Mouse (Mus musculus) testis, adult 2 months (tissue): ENCODE measurements at regions not wholly inside any gene's neighbourhood (a gene's known extent, or its start where the extent isn't known, plus 50 kb on each side); places are given as distances from the start of the nearest gene placed in this dataset.

Experiments
- CTCF ChIP-seq: fragments of 200-500 bp; IDR thresholded peaks from 2 replicates; pipeline ENCODE4 v1.5.1; 2012; ENCODE audit warnings: low read depth, mild to moderate bottlenecking, inconsistent platforms, low read length, moderate library complexity; ENCODE audit not compliant: control insufficient read depth, insufficient read depth, insufficient replicate concordance
- POLR2A ChIP-seq: fragments of 200-500 bp; IDR thresholded peaks from 2 replicates; pipeline ENCODE4 v1.6.1; 2012; ENCODE audit warnings: low read depth, mild to moderate bottlenecking, inconsistent platforms, low read length, moderate library complexity; ENCODE audit not compliant: control insufficient read depth

DNA sequence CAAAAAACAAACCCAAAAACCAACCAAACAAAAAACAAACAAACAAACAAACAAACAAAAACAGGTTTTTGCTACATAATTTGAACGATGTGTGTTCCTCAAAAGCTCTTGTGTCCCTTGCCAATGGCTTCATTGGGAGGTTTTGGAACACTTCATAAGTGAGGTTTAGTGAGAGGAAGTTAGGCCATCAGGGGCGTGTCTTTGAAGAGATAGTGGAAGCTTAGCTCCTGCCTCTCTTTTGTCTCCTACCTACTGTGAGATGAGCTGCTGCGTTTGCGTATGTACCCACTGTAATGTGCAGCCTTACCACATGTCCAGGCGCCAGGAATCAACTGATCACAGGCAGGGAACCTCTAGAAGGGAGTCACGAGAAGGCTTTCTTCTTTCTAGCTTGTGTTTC, 107.3 kb upstream of the Slc4a7 start:
- TF ChIP-seq POLR2A (no peak), CTCF (no peak)
